21 mouse cellular contexts compared by ENCODE assay signal in genomic region chr9:54842311-54842710, GRCm38 (mm10). TPM values are rescaled to one million over a fixed set of nuclear protein-coding genes. Genes with fewer than 3 reads are reported as not detected.
DNase-seq lines count a peak whose midpoint lies in the region; ATAC-seq lines count a peak whose summit lies in the region.
"Had no signal": no experiment of that assay in that cellular context is flagged by ENCODE, and none has a peak within 500 bp of the region (broad histone marks: within the 10 kb centered on the region; RNA-seq: fewer than 3 reads in every experiment).

No protein-coding gene starts in this region.

- ATAC-seq in CD4-positive, CD25-positive, alpha-beta regulatory T cell, adult 4 months, result no peak
- ATAC-seq: forebrain, embryonic 16.5 days; midbrain, embryonic 16.5 days had no signal

- intact Hi-C loops in heart, postnatal 25 days (cut with DNase I), result no loop called here

- peak; percentile 12 for DNase-seq in CD4-positive, CD25-positive, alpha-beta regulatory T cell, adult 2 months (ENCODE audit: low read depth, low spot score)
- peak; percentile 6 for DNase-seq in thymus, postnatal 25 days
- DNase-seq in thymus, postnatal 10 days (ENCODE audit: low spot score in 2 of 2), result no peak
- peak; percentile 41 for DNase-seq in T-cell, adult 2 months (ENCODE audit: low spot score)
- DNase-seq in naive thymus-derived CD4-positive, alpha-beta T cell, adult 2 months (ENCODE audit: low read depth), result peak; percentile 61
- DNase-seq in heart, postnatal 25 days (ENCODE audit: low spot score), result no peak
- no peak for DNase-seq in cerebellum, adult 18-20 months
- DNase-seq: adrenal gland, postnatal 14 days; cerebellum, adult 11-12 months; cerebellum, postnatal 10 days; gastrocnemius, adult 2 months; gastrocnemius, postnatal 36 days; heart, postnatal 14 days; kidney, adult 11 months; kidney, postnatal 25 days; left cerebral cortex, postnatal 4 days; right cerebral cortex, postnatal 4 days; thymus, adult 18-20 months had no signal

RNA-seq across cellular contexts. Expression of gene Ireb2, which starts 21.3 kb away (rescaled TPM):
- 10 to 100 TPM; 20.1 to 23.1 TPM for polyA plus RNA-seq in CD4-positive, CD25-positive, alpha-beta regulatory T cell, adult 4 months (2017; shearing (Covaris generic))
- total RNA-seq in heart, postnatal 25 days (2021), result 10 to 100 TPM; 30.2 to 33.1 TPM

Comparison
In these comparisons a context has a peak if more than half of its experiments do, and no peak if none do; other contexts are left out.
1. DNase-seq: peak in CD4-positive, CD25-positive, alpha-beta regulatory T cell, adult 2 months (single experiment), thymus, postnatal 25 days (single experiment), T-cell, adult 2 months (single experiment) and naive thymus-derived CD4-positive, alpha-beta T cell, adult 2 months (single experiment); none in thymus, postnatal 10 days (0 of 2), heart, postnatal 25 days (single experiment) and cerebellum, adult 18-20 months (0 of 2).